Mouse (Mus musculus) layer of hippocampus, adult 11-12 months (tissue): ENCODE measurements around the gene Olfr870.
"Not testable (repeated sequence)": the region's sequence is repeated elsewhere in the genome, so short reads cannot be mapped to it uniquely, and the experiment has no call there.

ENCODE experiments used
- DNase-seq: peaks from one replicate; pipeline ENCODE4 v3.0.0; 2022; ENCODE audit warnings: low spot score

Gene Olfr870

DNA sequence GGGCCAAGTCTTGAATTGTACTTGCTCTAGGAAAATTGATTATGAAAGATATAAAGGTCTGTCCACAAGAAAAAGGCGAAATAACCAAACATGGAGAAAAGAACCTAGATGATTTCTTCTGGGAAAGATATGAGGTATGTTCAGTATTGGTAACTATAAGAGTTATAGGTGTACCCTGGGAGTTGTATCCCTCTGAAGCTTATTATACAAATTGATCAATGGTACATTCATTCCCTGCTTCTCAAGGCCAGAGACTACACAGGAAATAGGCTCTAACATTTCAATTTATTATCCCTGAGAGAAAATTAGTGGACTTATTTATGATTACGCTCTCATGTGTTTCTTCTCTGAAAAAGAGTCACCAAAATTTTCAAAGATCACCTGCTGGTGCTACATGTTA lies at the start of gene Olfr870:
Olfr870 (minus strand) TSS at position 101 of the 400 bp plus-strand sequence.
- DNase-seq = no peak

DNA sequence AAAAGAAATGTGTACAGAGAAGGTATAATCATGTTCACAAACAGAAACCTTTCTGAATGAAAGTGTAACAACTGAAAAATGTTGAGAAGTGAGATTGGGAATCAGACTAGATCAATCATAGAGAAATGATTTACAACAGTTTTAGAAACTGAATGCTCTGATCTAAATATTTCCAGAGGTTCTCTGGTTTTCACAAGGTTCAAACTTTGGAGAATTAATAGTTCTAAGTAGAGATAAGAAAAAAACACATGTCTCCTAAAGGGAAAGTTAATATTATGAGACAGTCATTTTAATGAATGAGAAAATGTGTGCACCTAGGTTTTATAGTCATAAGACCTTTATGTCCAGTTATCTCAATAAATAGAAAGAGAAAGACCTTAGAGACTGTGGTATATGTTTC lies 38.0 kb upstream of the Olfr870 start, which contains the start of gene Olfr871:
Olfr871 (plus strand) TSS at position 301 of the 400 bp plus-strand sequence.
- DNase-seq = no peak

DNA sequence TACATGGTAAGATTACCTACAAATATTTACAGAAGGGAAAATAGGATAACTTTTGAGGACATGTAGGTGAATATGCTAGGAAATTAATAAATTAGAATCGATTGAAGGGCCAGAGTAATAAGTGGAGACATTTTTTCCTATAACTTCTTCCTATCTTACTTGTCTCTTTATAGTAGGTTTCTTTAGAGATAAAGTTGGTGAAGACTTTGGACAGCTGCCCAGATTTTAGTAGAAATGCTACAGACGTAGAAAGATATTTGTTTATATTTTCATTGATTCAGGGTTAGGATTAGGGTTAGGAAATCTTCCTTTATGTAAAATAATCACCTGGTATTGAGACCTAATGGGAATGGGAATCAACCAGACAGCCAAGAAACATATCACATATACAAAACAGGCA lies 37.6 kb upstream of the Olfr870 start:
- DNase-seq = no peak

DNA sequence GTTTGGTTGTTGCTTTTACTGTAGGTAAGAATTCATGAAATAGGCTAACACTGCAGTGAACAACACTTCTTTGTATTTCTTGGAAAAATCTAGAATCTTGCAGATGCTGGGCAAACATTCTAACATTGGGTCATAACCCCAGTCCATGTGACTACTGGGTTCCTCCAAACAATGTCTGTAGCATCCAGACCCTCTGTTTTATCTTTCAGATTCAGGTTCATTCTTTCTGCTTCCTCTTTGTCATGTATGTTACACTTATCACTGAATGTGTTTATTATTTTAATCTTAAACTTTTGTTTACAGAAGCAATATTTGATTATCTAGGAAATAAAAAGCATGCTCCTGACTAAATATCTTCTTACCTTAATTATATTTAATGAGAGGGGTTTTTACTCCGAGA lies 37.0 kb upstream of the Olfr870 start:
- no peak for DNase-seq

DNA sequence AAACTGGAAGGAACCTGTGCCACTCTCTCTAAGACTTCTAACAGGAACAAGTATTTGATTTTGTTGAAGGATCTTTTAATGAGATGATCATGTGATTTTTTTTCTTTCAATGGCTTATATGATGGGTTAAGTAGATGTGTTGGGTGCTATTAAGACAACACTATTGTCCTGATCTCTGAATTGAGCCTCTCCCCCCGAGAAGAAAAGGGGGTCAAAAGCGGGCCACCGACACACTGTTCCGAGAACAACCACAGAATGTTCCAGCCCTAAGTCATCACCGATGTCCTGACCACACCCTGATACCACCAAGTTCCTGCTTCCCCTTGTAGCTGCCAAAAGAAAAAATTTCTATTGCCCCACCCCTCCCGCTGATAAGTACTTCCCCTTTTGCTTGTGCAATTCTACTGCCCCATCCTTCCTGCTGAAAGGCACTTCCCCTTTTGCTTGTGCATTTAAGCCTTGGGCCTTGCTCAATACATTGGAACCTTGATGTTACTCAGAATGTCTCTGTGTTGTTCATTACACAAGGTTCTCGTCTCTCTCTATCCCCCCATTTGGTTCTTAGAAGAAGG lies 29.6 kb upstream of the Olfr870 start:
- DNase-seq = not testable (repeated sequence)

DNA sequence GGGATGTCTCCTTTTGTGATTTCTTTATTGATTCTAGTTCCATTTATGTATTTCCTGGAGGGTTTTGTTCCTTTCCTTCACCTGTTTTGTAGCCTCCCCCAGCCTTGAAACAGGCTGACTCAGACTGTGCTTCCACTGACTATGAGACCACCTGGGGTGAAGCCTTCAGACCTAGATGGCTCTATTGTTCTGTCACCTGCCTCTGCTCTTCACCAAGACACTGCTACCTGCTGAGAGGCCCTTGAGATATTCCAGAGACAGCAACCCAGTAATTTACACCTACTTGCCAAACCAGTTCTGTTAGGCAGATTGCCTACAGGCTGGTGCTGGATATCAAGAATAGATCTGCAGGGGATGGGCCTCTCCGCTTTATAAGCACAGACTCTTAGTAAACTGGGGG lies 28.3 kb upstream of the Olfr870 start:
- DNase-seq = no peak

DNA sequence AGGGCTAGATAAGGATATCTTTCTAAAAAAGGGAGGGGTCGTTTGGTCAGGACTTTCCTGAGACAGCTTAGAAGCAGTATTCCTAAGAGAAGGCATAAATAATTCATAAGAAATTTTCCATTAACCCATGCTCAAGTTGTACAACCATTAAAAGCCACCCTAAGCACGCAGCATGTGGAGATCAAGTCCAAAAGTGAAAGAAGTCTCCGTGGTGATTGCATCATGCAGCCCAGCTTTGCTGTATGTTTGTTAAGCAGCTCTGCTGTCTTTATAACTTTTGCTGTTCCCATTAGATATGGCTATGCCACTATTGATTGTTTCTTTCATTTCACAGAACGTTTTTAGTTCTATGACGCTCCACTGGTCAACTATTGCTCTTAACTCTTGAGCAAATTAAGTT lies 5.6 kb upstream of the Olfr870 start:
- no peak for DNase-seq

DNA sequence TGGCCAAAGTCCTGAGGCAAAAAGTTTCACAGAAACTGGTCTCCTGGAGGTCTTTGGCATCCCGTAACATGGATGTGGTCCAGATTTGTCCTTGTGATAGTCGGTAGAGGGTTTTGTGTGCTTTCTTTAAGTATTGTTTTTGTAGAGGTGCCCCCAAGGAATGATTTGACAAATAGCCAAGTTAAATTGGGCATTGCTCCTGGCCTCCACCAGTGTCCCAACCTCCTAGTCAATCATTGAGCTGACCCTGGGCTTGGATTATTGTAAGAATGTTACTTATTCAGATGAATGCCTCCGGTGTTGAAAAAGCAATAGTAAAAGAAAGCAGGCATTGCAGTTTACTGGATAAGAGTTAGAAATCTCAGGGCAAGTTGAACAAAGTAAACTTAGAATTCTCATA lies 24.2 kb downstream of the Olfr870 start:
- no peak for DNase-seq

DNA sequence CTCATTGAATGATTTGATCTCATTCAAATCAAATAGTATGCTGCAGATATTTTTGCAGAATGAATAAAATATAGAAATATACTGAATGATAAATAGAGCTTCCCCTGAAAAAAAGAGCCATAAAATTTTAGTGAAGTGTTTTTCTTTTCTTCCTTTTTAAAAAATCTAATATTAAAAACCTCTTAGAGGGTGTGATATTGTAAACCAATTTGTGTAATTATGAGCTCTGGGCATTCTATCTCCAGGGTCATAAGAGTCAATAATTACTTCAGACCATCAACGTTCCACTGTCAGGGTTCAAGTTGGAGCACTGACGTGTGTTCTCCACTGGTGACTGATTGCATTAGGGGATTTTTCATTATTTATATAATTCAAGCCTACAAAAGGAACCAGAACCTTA lies 45.1 kb downstream of the Olfr870 start, which contains the start of gene Olfr869:
Olfr869 (plus strand) TSS at position 301 of the 400 bp plus-strand sequence.
- no peak for DNase-seq
